Mouse (Mus musculus): Measurements from ENCODE around the gene Cyp2w1. TPM values are rescaled to one million over a fixed set of nuclear protein-coding genes. Genes with fewer than 3 reads are reported as not detected.
A peak's percentile ranks its signal among the peaks of the same experiment; 100 is the strongest.
"Not testable (repeated sequence)": the region's sequence is repeated elsewhere in the genome, so short reads cannot be mapped to it uniquely, and the experiment has no call there.

Cyp2w1 gene
- polyA plus RNA-seq, 1 experiment from 2014 or later: not detected

DNA sequence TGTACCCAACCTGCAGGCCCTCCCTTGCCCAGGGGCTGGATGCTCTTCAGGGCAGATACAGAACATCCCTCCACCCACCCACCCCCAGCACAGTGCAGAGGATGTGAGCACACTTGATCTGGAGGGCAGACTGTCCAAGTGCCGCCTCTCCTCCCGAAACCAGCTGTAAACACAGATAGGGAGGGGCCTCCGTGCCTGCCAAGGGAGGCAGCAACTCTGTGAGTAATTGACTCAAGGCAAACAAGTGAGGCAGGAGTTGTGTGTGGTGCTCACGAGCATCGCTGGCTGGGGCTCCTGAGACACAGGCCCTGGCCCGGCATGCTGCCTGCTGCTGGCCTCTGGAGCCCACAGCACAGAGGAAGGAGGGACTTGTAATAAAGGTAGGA, 37.3 kb downstream of the Cyp2w1 start:
- Histone ChIP-seq H3K4me2 (replicated peaks; ENCODE audit: low read depth, low read length) (no peak overlapping the region), H3K27ac (ENCODE audit: low read depth, low read length) (peak overlapping the region; percentile 63; the same call in 1 of the 2 replicates), H3K9me3 (ENCODE audit: control insufficient read depth, low read length) (no peaks in the 10 kb centered on the region), H3K4me3 (ENCODE audit: low read length) (no peak overlapping the region), H3K9ac (ENCODE audit: low read depth, low read length) (no peak overlapping the region), H3K27me3 (ENCODE audit: control insufficient read depth, insufficient read depth, low read length) (no peaks in the 10 kb centered on the region), H3K4me1 (ENCODE audit: control insufficient read depth, insufficient read depth, low read length) (peaks cover 40% of the 10 kb centered on the region), H3K36me3 (ENCODE audit: control insufficient read depth, insufficient read depth, low read length) (0 out of 2 replicates have a peak, but pooled peaks cover 6% of the 10 kb centered on the region)
- ATAC-seq (ENCODE audit: low FRiP score, low TSS enrichment): peak; percentile 64
- WGBS: 17% methylated on average over 6 of the region's 6 CpGs

DNA sequence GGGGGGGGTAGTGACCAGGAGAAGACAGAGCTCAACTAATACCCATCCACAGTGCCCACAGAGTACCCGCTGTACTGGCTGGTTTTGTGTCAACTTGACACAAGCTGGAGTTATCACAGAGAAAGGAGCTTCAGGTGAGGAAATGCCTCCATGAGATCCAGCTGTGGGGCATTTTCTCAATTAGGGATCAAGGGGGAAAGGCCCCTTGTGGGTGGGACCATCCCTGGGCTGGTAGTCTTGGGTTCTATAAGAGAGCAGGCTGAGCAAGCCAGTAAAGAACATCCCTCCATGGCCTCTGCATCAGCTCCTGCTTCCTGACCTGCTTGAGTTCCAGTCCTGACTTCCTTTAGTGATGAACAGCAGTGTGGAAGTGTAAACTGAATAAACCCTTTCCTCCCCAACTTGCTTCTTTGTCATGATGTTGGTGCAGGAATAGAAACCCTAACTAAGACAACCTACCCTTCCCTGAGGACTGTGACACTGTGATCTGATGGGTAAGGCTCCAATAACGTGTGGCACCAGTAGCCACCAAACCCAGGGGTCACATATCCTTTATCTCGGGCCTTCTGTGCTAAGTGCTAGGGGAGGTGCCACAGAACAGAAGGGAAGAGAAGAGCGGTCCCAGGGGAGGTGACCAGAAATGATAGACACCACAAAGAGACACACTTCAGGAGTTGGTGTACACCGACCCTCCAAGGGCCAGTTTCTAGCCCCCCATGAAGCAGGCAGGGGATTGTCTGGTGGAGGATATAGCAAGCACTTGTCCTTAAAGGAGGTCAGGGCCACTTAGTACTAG, 38.1 kb downstream of the Cyp2w1 start:
- H3K4me3 ChIP-seq (ENCODE audit: low read length): not testable (repeated sequence)

DNA sequence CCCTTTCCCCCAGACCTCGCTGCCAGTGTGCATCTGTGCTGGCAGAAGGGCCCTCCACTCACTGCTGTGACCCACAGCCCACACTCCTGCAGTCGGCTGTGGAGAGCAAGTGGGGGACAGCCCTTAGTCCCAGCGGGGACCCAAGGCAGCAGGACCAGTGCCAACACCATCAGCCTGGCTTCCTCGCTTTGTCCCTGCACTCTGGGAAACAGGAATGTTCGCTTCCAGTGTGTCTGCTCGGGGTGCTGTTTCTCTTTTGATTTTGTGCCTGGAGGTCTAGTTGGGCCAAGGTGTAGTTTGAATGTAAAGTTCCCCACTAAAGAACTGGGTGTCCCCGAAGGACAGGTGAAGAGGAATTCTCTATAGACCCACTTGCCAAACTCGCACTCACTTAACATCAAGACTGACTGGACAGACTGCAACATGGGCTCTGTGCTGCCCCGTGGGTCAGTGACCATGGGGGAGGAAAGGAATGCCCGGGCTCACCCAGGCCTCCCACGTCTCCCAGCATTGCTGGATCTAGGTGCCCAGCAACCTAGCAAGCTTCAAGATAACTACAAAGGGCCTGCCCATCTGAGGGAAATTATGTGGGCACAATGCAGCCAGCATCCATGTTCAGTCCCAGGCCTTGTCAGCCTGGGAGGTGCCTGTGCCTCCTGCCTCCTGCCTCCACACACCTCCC, 39.0 kb downstream of the Cyp2w1 start:
- WGBS: 70% methylated on average over 11 of the region's 11 CpGs
- no peak overlapping the region for H3K4me3 ChIP-seq (ENCODE audit: low read length)

More for the DNA sequence above, 38.1 kb downstream of the Cyp2w1 start:
- ATAC-seq (ENCODE audit: low FRiP score, low TSS enrichment); H3K27ac ChIP-seq (ENCODE audit: low read depth, low read length); H3K27me3 ChIP-seq (ENCODE audit: control insufficient read depth, insufficient read depth, low read length); H3K4me2 ChIP-seq (replicated peaks; ENCODE audit: low read depth, low read length); H3K9ac ChIP-seq (ENCODE audit: low read depth, low read length); H3K36me3 ChIP-seq (ENCODE audit: control insufficient read depth, insufficient read depth, low read length); H3K9me3 ChIP-seq (ENCODE audit: control insufficient read depth, low read length): not testable (repeated sequence)
- WGBS: 74% methylated on average over 5 of the region's 5 CpGs
- H3K4me1 ChIP-seq (ENCODE audit: control insufficient read depth, insufficient read depth, low read length): peaks cover 31% of the 10 kb centered on the region

DNA sequence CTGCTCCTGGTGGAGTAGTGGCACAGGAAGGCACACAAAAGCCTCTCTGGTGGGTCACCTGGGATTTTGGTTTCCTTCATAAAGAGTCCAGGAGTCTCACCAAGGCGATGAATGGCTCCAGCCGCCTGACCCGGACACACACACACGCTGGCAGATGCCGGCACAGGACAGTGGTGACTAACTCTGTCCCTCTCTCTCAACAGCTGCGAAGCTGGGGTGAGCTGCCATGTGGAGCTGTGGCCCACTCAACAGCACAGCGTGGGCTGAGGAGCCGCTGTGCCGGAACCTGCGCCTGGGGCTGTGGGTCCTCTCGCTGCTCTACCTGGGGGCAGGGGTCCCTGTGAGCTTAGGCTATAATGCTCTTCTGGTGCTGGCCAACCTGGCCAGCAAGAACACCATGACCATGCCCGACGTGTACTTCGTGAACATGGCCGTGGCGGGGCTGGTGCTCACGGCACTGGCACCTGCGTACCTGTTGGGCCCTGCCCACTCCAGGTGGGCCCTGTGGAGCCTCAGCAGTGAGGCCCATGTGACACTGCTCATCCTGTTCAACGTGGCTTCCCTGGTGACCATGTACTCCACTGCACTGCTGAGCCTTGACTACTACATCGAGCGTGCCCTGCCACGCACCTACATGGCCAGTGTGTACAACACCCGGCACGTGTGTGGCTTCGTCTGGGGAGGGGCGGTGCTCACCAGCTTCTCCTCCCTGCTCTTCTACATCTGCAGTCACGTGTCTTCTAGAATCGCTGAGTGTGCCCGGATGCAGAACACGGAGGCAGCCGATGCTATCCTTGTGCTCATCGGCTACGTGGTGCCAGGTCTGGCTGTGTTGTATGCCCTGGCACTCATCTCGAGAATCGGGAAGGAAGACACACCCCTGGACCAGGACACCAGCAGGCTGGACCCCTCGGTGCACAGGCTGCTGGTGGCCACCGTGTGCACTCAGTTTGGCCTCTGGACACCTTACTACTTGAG, 40.1 kb downstream of the Cyp2w1 start:
- Histone ChIP-seq H3K4me3 (ENCODE audit: low read length) (no peak overlapping the region), H3K9me3 (ENCODE audit: control insufficient read depth, low read length) (no peaks in the 10 kb centered on the region), H3K27ac (ENCODE audit: low read depth, low read length) (no peak overlapping the region), H3K27me3 (ENCODE audit: control insufficient read depth, insufficient read depth, low read length) (no peaks in the 10 kb centered on the region), H3K9ac (ENCODE audit: low read depth, low read length) (no peak overlapping the region), H3K36me3 (ENCODE audit: control insufficient read depth, insufficient read depth, low read length) (0 out of 2 replicates have a peak, but pooled peaks cover 6% of the 10 kb centered on the region), H3K4me1 (ENCODE audit: control insufficient read depth, insufficient read depth, low read length) (peaks cover 23% of the 10 kb centered on the region), H3K4me2 (replicated peaks; ENCODE audit: low read depth, low read length) (no peak overlapping the region)
- ATAC-seq (ENCODE audit: low FRiP score, low TSS enrichment): no peak
- WGBS: 93% methylated on average over 37 of the region's 37 CpGs

More for the DNA sequence above, 39.0 kb downstream of the Cyp2w1 start:
- no peak overlapping the region for H3K27ac ChIP-seq (ENCODE audit: low read depth, low read length)
- H3K4me1 ChIP-seq (ENCODE audit: control insufficient read depth, insufficient read depth, low read length): peaks cover 27% of the 10 kb centered on the region
- no peaks in the 10 kb centered on the region for H3K27me3 ChIP-seq (ENCODE audit: control insufficient read depth, insufficient read depth, low read length)
- no peak for ATAC-seq (ENCODE audit: low FRiP score, low TSS enrichment)
- H3K36me3 ChIP-seq (ENCODE audit: control insufficient read depth, insufficient read depth, low read length): 0 out of 2 replicates have a peak, but pooled peaks cover 6% of the 10 kb centered on the region
- no peaks in the 10 kb centered on the region for H3K9me3 ChIP-seq (ENCODE audit: control insufficient read depth, low read length)
- H3K4me2 ChIP-seq (replicated peaks; ENCODE audit: low read depth, low read length): no peak overlapping the region
- no peak overlapping the region for H3K9ac ChIP-seq (ENCODE audit: low read depth, low read length)

DNA sequence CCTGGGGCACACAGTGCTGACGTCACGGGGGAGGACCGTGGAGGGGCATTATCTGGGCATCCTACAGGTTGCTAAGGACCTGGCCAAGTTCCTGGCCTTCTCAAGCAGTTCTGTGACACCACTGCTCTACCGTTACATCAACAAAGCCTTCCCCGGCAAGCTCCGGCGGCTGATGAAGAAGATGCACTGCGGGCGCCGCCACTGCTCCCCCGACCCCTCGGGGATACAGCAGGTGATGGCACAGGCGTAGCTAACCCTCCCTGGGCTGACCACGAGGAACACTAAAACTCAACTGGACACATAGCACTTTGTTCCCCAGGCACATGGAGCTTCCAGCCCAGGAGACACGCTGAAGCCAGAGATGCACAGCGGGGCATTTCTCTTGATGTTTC, 40.8 kb downstream of the Cyp2w1 start:
- no peak overlapping the region for H3K9ac ChIP-seq (ENCODE audit: low read depth, low read length)
- peaks cover 16% of the 10 kb centered on the region for H3K4me1 ChIP-seq (ENCODE audit: control insufficient read depth, insufficient read depth, low read length)
- no peak overlapping the region for H3K4me3 ChIP-seq (ENCODE audit: low read length)
- no peak overlapping the region for H3K4me2 ChIP-seq (replicated peaks; ENCODE audit: low read depth, low read length)
- no peak overlapping the region for H3K27ac ChIP-seq (ENCODE audit: low read depth, low read length)
- no peak for ATAC-seq (ENCODE audit: low FRiP score, low TSS enrichment)
- H3K9me3 ChIP-seq (ENCODE audit: control insufficient read depth, low read length): no peaks in the 10 kb centered on the region
- 91% methylated on average over 16 of the region's 16 CpGs for WGBS
- H3K36me3 ChIP-seq (ENCODE audit: control insufficient read depth, insufficient read depth, low read length): 0 out of 2 replicates have a peak, but pooled peaks cover 6% of the 10 kb centered on the region
- no peaks in the 10 kb centered on the region for H3K27me3 ChIP-seq (ENCODE audit: control insufficient read depth, insufficient read depth, low read length)

DNA sequence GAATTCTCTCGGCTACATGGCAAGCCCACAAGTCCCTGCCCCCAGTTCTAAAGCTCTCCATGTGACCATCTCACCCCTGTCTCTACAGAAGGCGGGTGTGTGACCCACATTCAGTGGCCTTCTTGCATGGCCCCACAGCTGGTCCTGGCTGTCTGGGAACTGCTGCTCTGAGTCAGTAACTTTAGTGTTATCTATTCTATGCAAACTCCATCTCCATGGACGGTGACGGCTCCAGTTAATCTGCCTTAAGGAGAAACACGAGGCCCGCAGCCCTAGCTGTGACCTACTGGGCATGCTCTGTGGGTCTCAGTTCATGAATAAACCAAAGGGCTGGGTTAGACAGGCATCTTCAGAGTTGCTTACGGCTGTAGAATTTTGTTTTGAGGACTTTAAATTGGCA, 42.0 kb downstream of the Cyp2w1 start:
- H3K4me1 ChIP-seq (ENCODE audit: control insufficient read depth, insufficient read depth, low read length): peaks cover 5% of the 10 kb centered on the region; the same call in 1 of the 2 replicates
- ATAC-seq (ENCODE audit: low FRiP score, low TSS enrichment): no peak
- no peaks in the 10 kb centered on the region for H3K9me3 ChIP-seq (ENCODE audit: control insufficient read depth, low read length)
- H3K4me2 ChIP-seq (replicated peaks; ENCODE audit: low read depth, low read length): no peak overlapping the region
- no peak overlapping the region for H3K27ac ChIP-seq (ENCODE audit: low read depth, low read length)
- H3K9ac ChIP-seq (ENCODE audit: low read depth, low read length): no peak overlapping the region
- whole genome bisulfite sequencing: 66% methylated on average over 7 of the region's 7 CpGs
- no peaks in the 10 kb centered on the region for H3K27me3 ChIP-seq (ENCODE audit: control insufficient read depth, insufficient read depth, low read length)
- 0 out of 2 replicates have a peak, but pooled peaks cover 6% of the 10 kb centered on the region for H3K36me3 ChIP-seq (ENCODE audit: control insufficient read depth, insufficient read depth, low read length)
- H3K4me3 ChIP-seq (ENCODE audit: low read length): no peak overlapping the region

DNA sequence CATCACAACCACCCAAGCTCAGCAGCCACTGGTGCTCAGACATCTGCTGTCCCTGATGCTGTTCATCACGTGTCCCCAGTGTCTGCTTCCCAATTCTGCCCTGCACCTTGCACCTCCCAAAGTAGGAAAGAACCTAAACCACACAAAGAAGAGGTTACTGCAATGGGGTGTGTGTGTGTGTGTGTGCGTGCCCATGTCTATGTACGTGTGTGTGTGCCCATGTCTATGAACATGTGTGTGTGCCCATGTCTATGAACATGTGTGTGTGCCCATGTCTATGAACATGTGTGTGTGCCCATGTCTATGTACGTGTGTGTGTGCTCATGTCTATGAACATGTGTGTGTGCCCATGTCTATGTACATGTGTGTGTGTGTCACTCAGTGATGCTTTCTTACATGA, 43.1 kb downstream of the Cyp2w1 start:
- H3K4me3 ChIP-seq (ENCODE audit: low read length): no peak overlapping the region
- no peak overlapping the region for H3K4me2 ChIP-seq (replicated peaks; ENCODE audit: low read depth, low read length)
- H3K27ac ChIP-seq (ENCODE audit: low read depth, low read length): no peak overlapping the region
- WGBS: 89% methylated on average over 4 of the region's 4 CpGs
- ATAC-seq (ENCODE audit: low FRiP score, low TSS enrichment): no peak
- H3K9ac ChIP-seq (ENCODE audit: low read depth, low read length): no peak overlapping the region
- H3K27me3 ChIP-seq (ENCODE audit: control insufficient read depth, insufficient read depth, low read length): no peaks in the 10 kb centered on the region
- H3K36me3 ChIP-seq (ENCODE audit: control insufficient read depth, insufficient read depth, low read length): 0 out of 2 replicates have a peak, but pooled peaks cover 6% of the 10 kb centered on the region
- no peaks in the 10 kb centered on the region for H3K4me1 ChIP-seq (ENCODE audit: control insufficient read depth, insufficient read depth, low read length)
- H3K9me3 ChIP-seq (ENCODE audit: control insufficient read depth, low read length): no peaks in the 10 kb centered on the region

DNA sequence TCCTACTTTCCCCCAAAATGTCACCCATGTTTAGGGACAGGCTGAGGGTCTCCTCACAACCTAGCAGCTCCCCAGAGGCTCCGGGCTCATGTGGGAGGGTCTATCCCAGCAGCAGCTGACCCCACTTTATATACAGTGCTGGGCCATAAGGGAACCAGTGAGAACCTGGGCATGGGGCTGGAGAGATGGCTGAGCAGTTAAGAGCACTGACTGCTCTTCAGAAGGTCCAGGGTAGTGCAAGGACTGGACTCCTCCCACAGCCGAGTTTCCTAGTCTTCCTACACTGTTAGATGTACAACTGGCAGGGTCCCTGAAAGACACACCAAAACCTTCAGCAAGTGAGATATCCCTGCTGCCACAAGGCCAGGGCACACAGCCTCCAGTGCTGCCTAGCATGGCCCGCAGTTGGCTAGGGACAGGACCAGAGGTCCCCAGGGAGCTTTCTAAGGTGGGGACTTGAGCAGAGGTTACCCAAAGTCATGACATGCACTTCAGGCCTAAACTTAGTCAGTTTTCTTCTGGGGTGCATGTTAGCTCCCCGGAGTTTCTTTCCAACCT, 45.0 kb downstream of the Cyp2w1 start:
- no peaks in the 10 kb centered on the region for H3K27me3 ChIP-seq (ENCODE audit: control insufficient read depth, insufficient read depth, low read length)
- no peak overlapping the region for H3K4me3 ChIP-seq (ENCODE audit: low read length)
- H3K9me3 ChIP-seq (ENCODE audit: control insufficient read depth, low read length): no peaks in the 10 kb centered on the region
- H3K27ac ChIP-seq (ENCODE audit: low read depth, low read length): no peak overlapping the region
- H3K4me2 ChIP-seq (replicated peaks; ENCODE audit: low read depth, low read length): no peak overlapping the region
- H3K4me1 ChIP-seq (ENCODE audit: control insufficient read depth, insufficient read depth, low read length): no peaks in the 10 kb centered on the region
- ATAC-seq (ENCODE audit: low FRiP score, low TSS enrichment): no peak
- 87% methylated on average over 4 of the region's 4 CpGs for WGBS
- H3K36me3 ChIP-seq (ENCODE audit: control insufficient read depth, insufficient read depth, low read length): 0 out of 2 replicates have a peak, but pooled peaks cover 5% of the 10 kb centered on the region
- no peak overlapping the region for H3K9ac ChIP-seq (ENCODE audit: low read depth, low read length)

Measured in kidney, embryonic 14.5 days (tissue).